Mouse (Mus musculus) liver, embryonic 14.5 days (tissue): Measurements from ENCODE around the gene Hoxb6. TPM values are rescaled to one million over a fixed set of nuclear protein-coding genes. Genes with fewer than 3 reads are reported as not detected.
A peak's percentile ranks its signal among the peaks of the same experiment; 100 is the strongest.

ENCODE experiments used
- ATAC-seq: fragments of 200-750 bp; cut with Nextera tagmentation; 2 replicates; pipeline ENCODE4 v1.8.0; 2017; ENCODE audit warnings: moderate number of reproducible peaks, mild to moderate bottlenecking, moderate library complexity; ENCODE audit not compliant: insufficient read depth
- DNase-seq, 3 experiments: peaks; one replicate each; pipeline ENCODE4 v3.0.0-alpha.2; 2012 to 2013; ENCODE audit warnings: low read depth in 3 of 3, low spot score in 3 of 3
- H3K27ac ChIP-seq: fragments of 300-500 bp; sonication (generic); 2 replicates; pipeline ENCODE4 v1.5.1; 2014; ENCODE audit warnings: moderate library complexity, mild to moderate bottlenecking, control low read depth, inconsistent platforms
- H3K27me3 ChIP-seq: fragments of 300-500 bp; sonication (generic); 2 replicates; pipeline ENCODE4 v1.6.1; 2014; ENCODE audit warnings: mild to moderate bottlenecking, low read length, moderate library complexity; ENCODE audit not compliant: control insufficient read depth, insufficient read depth
- H3K36me3 ChIP-seq: fragments of 300-500 bp; sonication (generic); replicated peaks from 2 replicates; pipeline ENCODE4 v1.6.1; 2014; ENCODE audit warnings: low read depth; ENCODE audit not compliant: control insufficient read depth, insufficient read depth
- H3K4me1 ChIP-seq, 2 experiments: fragments of 200-500 bp in 1 of 2; fragments of 300-500 bp in 1 of 2; sonication (generic) in 1 of 2; replicated peaks; 2 replicates each; pipeline ENCODE4 v1.6.1; 2012 to 2014; ENCODE audit warnings: antibody characterized with exemption in 1 of 2, inconsistent platforms in 1 of 2, low read length in 1 of 2; ENCODE audit not compliant: control insufficient read depth in 2 of 2, insufficient read depth in 2 of 2
- H3K4me2 ChIP-seq: fragments of 300-500 bp; sonication (generic); 2 replicates; pipeline ENCODE4 v1.6.1; 2014; ENCODE audit warnings: low read depth, mild to moderate bottlenecking, control low read depth, moderate library complexity
- H3K4me3 ChIP-seq, 2 experiments: fragments of 200-500 bp in 1 of 2; fragments of 300-500 bp in 1 of 2; sonication (generic) in 1 of 2; 2 replicates each; pipeline ENCODE4 v1.5.1; 2012 to 2014; ENCODE audit warnings: low read depth in 2 of 2, low read length in 2 of 2, mild to moderate bottlenecking in 2 of 2, control low read depth in 1 of 2, inconsistent platforms in 1 of 2, moderate library complexity in 1 of 2; ENCODE audit not compliant: insufficient read depth in 1 of 2
- H3K9ac ChIP-seq: fragments of 300-500 bp; sonication (generic); replicated peaks from 2 replicates; pipeline ENCODE4 v1.6.1; 2014; ENCODE audit warnings: mild to moderate bottlenecking, control low read depth, moderate library complexity
- H3K9me3 ChIP-seq: fragments of 300-500 bp; sonication (generic); 2 replicates; pipeline ENCODE4 v1.6.1; 2016; ENCODE audit warnings: low read length, mixed read lengths; ENCODE audit not compliant: control insufficient read depth
- CTCF ChIP-seq: IDR thresholded peaks from 2 replicates; pipeline ENCODE4 v1.5.1; 2016; ENCODE audit warnings: antibody characterized with exemption, low read depth, control low read depth
- EP300 ChIP-seq: IDR thresholded peaks from 2 replicates; pipeline ENCODE4 v1.6.1; 2016; ENCODE audit warnings: antibody characterized with exemption, low read depth
- WGBS: fragments of 180-500 bp; shearing (Covaris S2); extraction: QIAGEN DNeasy Blood & Tissue Kit; methylation state at CpG from one replicate; pipeline ENCODE4 v1.1.7; 2014; ENCODE audit not compliant: insufficient replicate concordance; 5-methylcytosine and 5-hydroxymethylcytosine counted together
- polyA plus RNA-seq, 2 experiments: library from polyadenylated mRNA; depleted of rRNA in 1 of 2; stranded (reverse) in 1 of 2; unstranded in 1 of 2; fragments of >200 nt; fragmentation: Nextera tagmentation in 1 of 2; extraction: Ambion mirVana in 1 of 2; gene quantifications; 2 replicates each; pipeline versions ENCODE4 v1.2.1 to v1.2.3; 2012 to 2014

The Hoxb6 gene
- polyA plus RNA-seq, 2 experiments = 0.02 TPM; not detected in 1

GRCm38 (mm10) chr11:96306908-96307269 is 14.6 kb downstream of the Hoxb6 start:
- peaks cover 95% of the 10 kb centered on the region for H3K27me3 ChIP-seq
- TF ChIP-seq CTCF (no peak), EP300 (no peak)
- H3K36me3 ChIP-seq = no peaks in the 10 kb centered on the region
- H3K9ac ChIP-seq = no peak overlapping the region
- no peak overlapping the region for H3K4me3 ChIP-seq
- no peak overlapping the region for H3K4me2 ChIP-seq
- DNase-seq (no peak), ATAC-seq (no peak)
- H3K9me3 ChIP-seq = no peaks in the 10 kb centered on the region
- no peaks in the 10 kb centered on the region for H3K4me1 ChIP-seq
- no peak overlapping the region for H3K27ac ChIP-seq
- 16% methylated on average over 13 of the region's 13 CpGs for WGBS

- DNase-seq = no peak
- H3K9ac ChIP-seq = no peak overlapping the region
- H3K9me3 ChIP-seq = no peaks in the 10 kb centered on the region
- H3K4me2 ChIP-seq = no peak overlapping the region
- no peaks in the 10 kb centered on the region for H3K36me3 ChIP-seq
- TF ChIP-seq CTCF (no peak), EP300 (no peak)
- no peak for ATAC-seq
- no peaks in the 10 kb centered on the region for H3K4me1 ChIP-seq
- peaks cover 95% of the 10 kb centered on the region for H3K27me3 ChIP-seq
- no peak overlapping the region for H3K27ac ChIP-seq
- H3K4me3 ChIP-seq = no peak overlapping the region
- 44% methylated on average over 4 of the region's 4 CpGs for WGBS
Observed at GRCm38 (mm10) chr11:96308763-96309162, 16.5 kb downstream of the Hoxb6 start.

GRCm38 (mm10) chr11:96309288-96309687 is 17.0 kb downstream of the Hoxb6 start:
- H3K4me2 ChIP-seq = no peak overlapping the region
- peaks cover 95% of the 10 kb centered on the region for H3K27me3 ChIP-seq
- TF ChIP-seq CTCF (no peak), EP300 (no peak)
- no peak for DNase-seq
- no peak overlapping the region for H3K27ac ChIP-seq
- no peak overlapping the region for H3K9ac ChIP-seq
- ATAC-seq = no peak
- no peaks in the 10 kb centered on the region for H3K36me3 ChIP-seq
- H3K4me1 ChIP-seq = no peaks in the 10 kb centered on the region
- WGBS = 18% methylated on average over 4 of the region's 4 CpGs
- H3K4me3 ChIP-seq = no peak overlapping the region
- no peaks in the 10 kb centered on the region for H3K9me3 ChIP-seq

GRCm38 (mm10) chr11:96310183-96310938 is 18.1 kb downstream of the Hoxb6 start:
- H3K4me3 ChIP-seq = no peak overlapping the region
- H3K27me3 ChIP-seq = peaks cover 95% of the 10 kb centered on the region
- TF ChIP-seq EP300 (no peak), CTCF (no peak)
- no peaks in the 10 kb centered on the region for H3K4me1 ChIP-seq
- WGBS = 24% methylated on average over 20 of the region's 20 CpGs
- H3K9ac ChIP-seq = no peak overlapping the region
- H3K9me3 ChIP-seq = no peaks in the 10 kb centered on the region
- ATAC-seq (no peak), DNase-seq (no peak)
- no peak overlapping the region for H3K27ac ChIP-seq
- no peak overlapping the region; the same call in 1 of the 2 replicates for H3K4me2 ChIP-seq
- H3K36me3 ChIP-seq = no peaks in the 10 kb centered on the region

- Histone ChIP-seq H3K4me1 (no peaks in the 10 kb centered on the region), H3K9me3 (no peaks in the 10 kb centered on the region), H3K36me3 (no peaks in the 10 kb centered on the region), H3K27me3 (peaks cover 95% of the 10 kb centered on the region), H3K4me2 (peak overlapping the region; percentile 37), H3K9ac (no peak overlapping the region), H3K4me3 (peak overlapping the region in 1 of 2 experiments; percentile 26; a peak in 2 of 4 replicates), H3K27ac (no peak overlapping the region)
- no peak for DNase-seq
- WGBS = 10% methylated on average over 6 of the region's 6 CpGs
- no peak for TF ChIP-seq CTCF
- ATAC-seq = no peak
Observed at GRCm38 (mm10) chr11:96311097-96311496, 18.8 kb downstream of the Hoxb6 start.
